Mouse (Mus musculus) gastrocnemius, postnatal 25 days (tissue): ENCODE measurements at regions not wholly inside any gene's neighbourhood (a gene's known extent, or its start where the extent isn't known, plus 50 kb on each side); places are given as distances from the start of the nearest gene placed in this dataset.

Experiments
- DNase-seq: peaks from one replicate; pipeline ENCODE4 v3.0.0; 2022

GRCm38 (mm10) chr9:34427711-34428110 lies 58.0 kb upstream of the Kirrel3 start:
- no peak for DNase-seq
